Mouse (Mus musculus): ENCODE measurements around the gene Nup214.

DNA sequence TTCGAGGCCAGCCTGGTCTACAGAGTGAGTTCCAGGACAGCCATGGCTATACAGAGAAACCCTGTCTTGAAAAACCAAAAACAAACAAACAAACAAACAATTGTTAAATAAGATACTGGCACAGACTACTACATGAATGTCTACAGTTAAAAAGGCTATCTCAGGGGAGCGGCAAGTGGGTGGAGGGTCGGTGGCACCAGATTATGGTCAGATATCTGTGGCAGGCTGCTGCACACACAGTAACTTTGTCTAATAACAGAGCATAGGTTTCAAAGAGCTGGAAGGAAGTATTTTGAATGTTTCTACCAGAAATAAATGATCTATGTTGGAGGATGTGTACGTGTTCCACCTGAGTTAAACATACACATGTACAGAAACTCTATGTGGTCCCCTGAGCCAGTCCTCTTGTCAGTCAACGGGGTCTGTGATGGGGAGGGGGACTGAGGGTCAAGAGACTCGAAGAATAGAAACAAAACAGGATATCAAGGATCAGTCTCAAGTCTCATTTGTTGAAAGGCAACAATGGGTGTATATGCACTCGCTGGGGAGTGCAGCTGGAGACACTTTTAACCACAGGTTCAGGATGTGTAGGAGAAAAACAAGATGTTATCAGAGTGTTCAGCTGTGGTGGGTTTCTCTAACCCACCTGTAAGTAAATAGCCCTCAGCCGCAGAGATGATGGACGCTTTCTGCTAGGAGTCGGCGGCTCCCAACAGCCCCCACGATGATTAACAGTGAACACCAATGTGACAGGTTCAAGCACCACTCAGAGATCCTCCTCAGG, 87.7 kb downstream of the Nup214 start:
- TF ChIP-seq CTCF (IDR thresholded peaks at IDR 0.05; ENCODE audit: low read depth, low read length): no peak
- TF ChIP-seq POLR2A (IDR thresholded peaks at IDR 0.05; ENCODE audit: insufficient read depth, low read length): no peak
- no peak for TF ChIP-seq EP300 (IDR thresholded peaks at IDR 0.05; ENCODE audit: insufficient read depth, low read depth, low read length)

Measured in ES-Bruce4 (cell line).